Mouse (Mus musculus) lung, adult 2 months (tissue): ENCODE results near the gene Gusb.

ENCODE experiments used
- CTCF ChIP-seq: fragments of 200-500 bp; IDR thresholded peaks from 2 replicates; pipeline ENCODE4 v1.5.1; 2011; ENCODE audit warnings: mild to moderate bottlenecking, low read length, control low read depth; ENCODE audit not compliant: insufficient read depth
- POLR2A ChIP-seq: fragments of 200-500 bp; IDR thresholded peaks from 2 replicates; pipeline ENCODE4 v1.6.1; 2011; ENCODE audit warnings: low read depth, mild to moderate bottlenecking, control low read depth, low read length, borderline replicate concordance; ENCODE audit errors: extremely low read depth

DNA sequence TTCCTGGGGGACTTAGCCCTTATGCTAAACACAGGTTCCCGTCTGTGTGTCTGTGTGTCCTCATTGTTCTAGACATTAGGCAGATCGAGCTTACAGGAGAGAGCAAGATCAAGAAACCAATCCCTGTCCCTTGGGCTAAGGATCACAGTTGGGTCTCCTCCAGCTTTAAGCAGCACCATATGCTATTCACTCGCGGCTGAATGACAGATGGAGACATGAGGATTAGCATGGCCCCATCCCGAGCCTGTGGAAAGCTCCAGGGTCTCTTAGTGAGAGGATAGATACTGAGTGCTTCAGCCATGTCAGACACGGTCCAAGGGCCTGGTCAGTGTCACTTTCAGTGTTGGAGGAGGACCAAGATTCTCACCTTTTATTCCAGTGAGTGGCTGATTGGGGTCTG is 47.6 kb upstream of the Gusb start:
- TF ChIP-seq CTCF (no peak), POLR2A (no peak)
